Comparison of ENCODE assay signal across 15 mouse cellular contexts in genomic region chr3:136171631-136172030, GRCm38 (mm10).
"Had no signal": no experiment of that assay in that cellular context is flagged by ENCODE, and none has a peak within 500 bp of the region (broad histone marks: within the 10 kb centered on the region; RNA-seq: fewer than 3 reads in every experiment).

No protein-coding gene starts in this region.

- DNase-seq: kidney, adult 18-20 months; kidney, postnatal 10 days; lung, embryonic 14.5 days; lung, postnatal 10 days; lung, postnatal 4 days; midbrain, embryonic 14.5 days; right cerebral cortex, postnatal 14 days; thymus, adult 2 months; thymus, postnatal 25 days had no signal

- H3K27me3 ChIP-seq: intestine, embryonic 15.5 days; liver, embryonic 12.5 days; neural tube, embryonic 12.5 days; stomach, embryonic 15.5 days had no signal

- H3K9ac ChIP-seq: intestine, embryonic 15.5 days; liver, embryonic 12.5 days; lung, embryonic 14.5 days; neural tube, embryonic 12.5 days; stomach, embryonic 15.5 days had no signal

- H3K4me2 ChIP-seq: intestine, embryonic 15.5 days; liver, embryonic 12.5 days; lung, embryonic 14.5 days; neural tube, embryonic 12.5 days; stomach, embryonic 15.5 days had no signal

- H3K27ac ChIP-seq: intestine, embryonic 15.5 days; limb, embryonic 10.5 days; liver, embryonic 12.5 days; midbrain, embryonic 10.5 days; neural tube, embryonic 12.5 days; stomach, embryonic 15.5 days had no signal

- H3K36me3 ChIP-seq: intestine, embryonic 15.5 days; limb, embryonic 10.5 days; liver, embryonic 12.5 days; midbrain, embryonic 10.5 days; neural tube, embryonic 12.5 days; stomach, embryonic 15.5 days had no signal

- H3K9me3 ChIP-seq: intestine, embryonic 15.5 days; limb, embryonic 10.5 days; liver, embryonic 12.5 days; midbrain, embryonic 10.5 days; neural tube, embryonic 12.5 days; stomach, embryonic 15.5 days had no signal

- ATAC-seq: intestine, embryonic 15.5 days; liver, embryonic 12.5 days had no signal

- H3K4me1 ChIP-seq: intestine, embryonic 15.5 days; limb, embryonic 10.5 days; liver, embryonic 12.5 days; neural tube, embryonic 12.5 days; stomach, embryonic 15.5 days had no signal

- H3K4me3 ChIP-seq: intestine, embryonic 15.5 days; limb, embryonic 10.5 days; liver, embryonic 12.5 days; midbrain, embryonic 10.5 days; neural tube, embryonic 12.5 days; stomach, embryonic 15.5 days had no signal
